Mouse (Mus musculus): ENCODE measurements around the gene Tgfbrap1.
"Not testable (repeated sequence)": the region's sequence is repeated elsewhere in the genome, so short reads cannot be mapped to it uniquely, and the experiment has no call there.

The Tgfbrap1 gene

DNA sequence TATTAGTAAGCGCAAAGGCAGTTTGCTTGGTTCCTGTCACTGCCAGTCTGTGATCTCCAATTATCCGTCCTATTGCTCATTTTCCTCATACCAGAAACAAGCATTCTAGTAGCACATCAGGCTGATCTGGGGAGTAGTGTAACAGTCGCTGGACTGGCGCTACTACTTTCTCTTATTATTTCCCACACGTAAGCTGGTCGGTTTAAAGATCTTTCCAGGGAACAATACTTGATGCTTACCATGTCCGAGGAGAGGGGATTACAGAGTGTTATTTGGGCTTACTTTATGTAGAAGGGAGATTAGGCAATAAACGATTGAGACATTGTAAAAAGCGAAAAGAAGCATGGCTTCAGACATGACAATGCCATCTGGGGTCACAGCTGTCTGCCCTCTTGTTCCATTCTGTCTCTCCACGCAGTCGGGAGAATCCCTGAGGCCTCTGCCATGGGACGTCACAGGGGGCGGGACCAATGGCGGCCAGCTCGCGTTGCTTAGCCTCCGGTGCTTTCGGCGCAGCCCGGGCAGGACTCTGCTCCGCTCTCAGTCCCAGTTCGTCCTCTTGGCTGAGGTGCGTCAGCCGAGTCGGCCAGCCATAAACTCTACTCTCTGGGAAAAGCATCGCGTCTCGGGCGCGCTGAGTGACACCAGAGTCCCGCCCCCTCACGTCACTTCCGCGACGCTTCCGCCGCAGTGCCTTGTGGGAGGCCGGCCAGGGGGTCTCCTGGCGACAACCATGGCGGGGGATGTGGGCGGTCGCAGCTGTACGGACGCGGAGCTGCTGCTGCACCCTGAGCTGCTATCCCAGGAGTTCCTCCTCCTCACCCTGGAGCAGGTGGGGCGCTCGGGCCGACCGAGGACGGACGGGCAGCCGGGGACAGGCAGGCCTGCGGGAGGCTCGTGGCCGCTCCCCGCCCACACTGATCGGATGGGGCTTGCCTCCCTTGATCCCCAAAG lies at the start of gene Tgfbrap1, which contains the start of gene AI597479:
TSS of gene Tgfbrap1 (minus strand) at position 607 of the 954 bp plus-strand sequence.
TSS of gene AI597479 (plus strand) at position 680 of the 954 bp plus-strand sequence.
- DNase-seq (ENCODE audit: low read depth in 2 of 2, low spot score in 2 of 2) = peak; percentile 84 to 88

GRCm38 (mm10) chr1:43147474-43147873 lies 49.0 kb upstream of the Tgfbrap1 start:
- no peak for DNase-seq (ENCODE audit: low read depth in 2 of 2, low spot score in 2 of 2)

DNA sequence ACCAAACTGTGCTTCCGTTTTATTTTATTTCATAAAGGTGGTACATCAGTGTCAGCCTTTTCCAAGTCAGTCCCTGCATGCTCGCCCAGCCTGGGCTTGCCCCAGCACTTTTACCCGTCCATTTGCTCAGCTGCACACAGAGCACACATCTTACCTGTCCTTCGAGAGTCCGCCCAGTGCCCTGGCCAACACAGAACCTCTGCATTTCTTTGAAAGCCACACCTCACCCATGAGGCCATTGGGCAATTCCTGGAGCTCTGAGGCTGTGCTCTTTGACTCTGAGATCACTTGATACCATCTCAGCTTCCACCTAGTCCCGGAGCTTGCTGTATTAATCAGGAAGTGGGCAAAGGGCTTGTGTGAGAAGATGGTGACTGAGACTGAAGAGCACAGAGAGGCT lies 47.0 kb upstream of the Tgfbrap1 start:
- DNase-seq (ENCODE audit: low read depth in 2 of 2, low spot score in 2 of 2) = no peak

GRCm38 (mm10) chr1:43144338-43144906 lies 46.0 kb upstream of the Tgfbrap1 start:
- DNase-seq (ENCODE audit: low read depth in 2 of 2, low spot score in 2 of 2) = no peak

GRCm38 (mm10) chr1:43143791-43144190 lies 45.4 kb upstream of the Tgfbrap1 start:
- DNase-seq (ENCODE audit: low read depth in 2 of 2, low spot score in 2 of 2) = no peak

DNA sequence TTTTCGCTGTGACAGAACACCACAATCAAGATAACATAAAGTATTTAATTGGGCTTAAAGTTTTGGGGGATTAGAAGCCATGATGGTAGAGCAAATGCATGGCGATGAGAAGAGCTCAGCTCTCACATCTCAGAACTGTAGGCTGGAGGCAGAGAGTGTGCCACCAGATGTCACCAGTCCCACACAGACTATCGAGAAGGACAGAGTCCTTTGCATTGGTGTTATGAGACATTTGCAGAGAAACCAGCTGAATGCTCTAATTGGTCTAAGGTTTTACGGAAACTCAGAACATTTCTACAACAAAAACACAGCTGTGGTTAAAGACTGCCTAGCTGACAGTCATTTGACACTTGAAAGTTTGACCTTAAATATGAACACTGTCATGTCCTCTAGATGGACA lies 44.8 kb upstream of the Tgfbrap1 start:
- DNase-seq (ENCODE audit: low read depth in 2 of 2, low spot score in 2 of 2) = no peak

DNA sequence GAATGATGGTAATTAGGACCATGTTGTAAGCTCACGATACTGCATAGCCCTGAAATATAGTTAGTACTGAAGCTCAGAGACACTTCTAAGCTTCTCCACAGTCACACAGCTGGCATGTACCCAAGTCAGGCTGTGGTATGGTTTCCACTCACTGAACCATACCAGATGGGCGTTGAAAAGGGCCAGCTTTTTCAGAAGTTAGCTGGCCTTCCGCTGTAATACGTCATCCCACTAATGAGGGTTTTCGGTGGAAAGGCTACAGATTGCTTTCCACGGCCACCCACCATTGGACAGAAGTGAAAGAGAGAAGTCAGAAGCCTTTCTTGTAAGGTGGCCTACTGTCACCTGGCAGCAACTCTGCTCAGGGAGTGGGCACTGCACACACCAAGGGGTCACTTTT lies 44.4 kb upstream of the Tgfbrap1 start:
- DNase-seq (ENCODE audit: low read depth in 2 of 2, low spot score in 2 of 2) = no peak

DNA sequence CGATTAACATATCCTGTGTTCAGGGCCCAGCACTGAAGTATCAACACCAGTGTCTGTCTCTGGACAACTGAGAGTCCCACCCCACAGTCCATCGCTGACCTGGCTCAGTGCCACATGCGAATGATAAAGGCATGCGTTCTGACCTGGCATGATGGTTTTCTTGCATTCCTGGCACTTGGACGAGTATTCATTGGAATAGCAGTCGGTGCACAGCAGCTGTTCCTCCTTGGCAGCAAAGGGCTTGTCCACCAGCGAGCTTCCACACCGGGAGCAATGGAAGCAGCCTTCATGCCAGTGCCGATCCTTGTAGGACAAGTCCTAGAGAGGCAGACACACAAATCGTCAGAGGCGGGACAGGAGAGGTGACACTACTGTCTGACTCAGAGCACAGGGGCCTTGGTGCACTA lies 43.1 kb upstream of the Tgfbrap1 start:
- no peak for DNase-seq (ENCODE audit: low read depth in 2 of 2, low spot score in 2 of 2)

DNA sequence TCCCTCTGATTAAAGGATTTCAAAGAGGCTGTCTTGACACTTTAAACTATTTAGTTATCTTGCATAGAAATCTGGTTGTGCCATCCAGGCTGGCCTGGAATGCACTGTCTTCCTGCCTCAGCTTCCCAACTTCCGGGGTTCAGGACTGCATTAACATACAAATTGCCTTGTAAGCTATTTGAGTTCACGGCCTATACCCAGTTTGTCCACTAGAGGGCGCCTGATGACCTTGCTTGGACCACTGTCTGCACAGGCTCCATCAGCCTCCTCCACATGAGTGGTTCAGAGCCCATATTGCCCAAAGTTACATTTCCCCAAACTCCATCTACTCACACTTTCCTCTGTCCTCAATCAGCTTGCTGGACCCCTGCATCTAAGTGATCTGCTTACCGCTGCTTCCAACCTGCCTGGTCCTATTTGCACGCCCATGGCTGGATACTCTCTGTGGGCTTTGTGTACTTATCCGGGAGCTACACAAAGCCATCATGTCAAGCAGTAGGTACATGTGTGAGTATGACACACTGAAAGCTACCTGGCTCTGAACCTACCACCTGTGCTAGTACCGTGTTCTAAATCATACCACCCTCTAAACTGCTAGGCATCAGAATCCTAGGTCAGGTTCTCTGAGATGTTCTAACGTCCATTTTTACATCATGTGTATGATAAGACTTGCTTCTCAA lies 41.3 kb upstream of the Tgfbrap1 start:
- DNase-seq (ENCODE audit: low read depth in 2 of 2, low spot score in 2 of 2) = peak; percentile 79 to 82

DNA sequence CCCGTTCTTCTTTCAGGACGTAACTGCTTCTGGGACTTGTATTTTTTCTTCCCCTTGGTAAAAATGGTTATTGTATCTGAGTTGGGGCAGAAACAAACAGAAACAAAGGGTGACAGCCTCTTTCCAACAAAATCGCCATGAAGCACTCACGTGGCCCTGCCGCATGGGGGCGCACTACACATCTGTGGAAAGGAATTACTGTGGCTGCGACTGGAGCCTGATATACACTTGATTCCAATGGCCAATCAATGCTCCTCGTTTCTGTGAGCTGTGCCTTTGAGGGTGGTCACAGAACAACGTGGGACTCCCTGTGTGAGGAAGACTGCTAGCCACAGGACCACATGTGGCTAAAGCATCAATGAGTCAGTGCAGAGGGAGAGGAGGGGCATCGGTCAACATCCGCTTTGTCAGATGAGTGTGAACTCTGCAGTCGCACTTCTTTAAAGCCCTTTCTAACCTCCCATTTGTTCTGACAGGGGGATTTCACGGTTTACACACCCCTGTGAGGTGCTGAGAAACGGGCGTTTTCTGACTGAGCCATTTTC lies 39.9 kb upstream of the Tgfbrap1 start:
- no peak for DNase-seq (ENCODE audit: low read depth in 2 of 2, low spot score in 2 of 2)

DNA sequence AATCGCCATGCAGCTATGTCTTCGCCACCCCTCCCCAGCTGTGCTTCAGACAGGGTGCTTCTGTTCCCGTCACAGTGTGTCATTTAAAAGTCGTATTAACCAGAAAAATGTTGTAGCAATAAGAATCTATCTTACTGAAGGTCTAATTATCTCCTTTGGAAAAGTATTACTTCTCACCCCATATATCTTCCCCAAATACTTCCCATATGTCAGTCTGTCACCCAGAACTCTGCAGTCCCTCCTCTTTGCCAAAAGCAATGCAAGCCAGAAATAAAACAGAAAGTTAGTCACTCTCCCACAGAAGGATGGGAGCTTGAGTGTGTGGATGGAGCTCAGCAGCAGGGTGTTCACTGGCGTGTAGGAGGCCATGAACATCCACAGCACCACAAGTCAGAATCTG lies 38.9 kb upstream of the Tgfbrap1 start:
- no peak for DNase-seq (ENCODE audit: low read depth in 2 of 2, low spot score in 2 of 2)

DNA sequence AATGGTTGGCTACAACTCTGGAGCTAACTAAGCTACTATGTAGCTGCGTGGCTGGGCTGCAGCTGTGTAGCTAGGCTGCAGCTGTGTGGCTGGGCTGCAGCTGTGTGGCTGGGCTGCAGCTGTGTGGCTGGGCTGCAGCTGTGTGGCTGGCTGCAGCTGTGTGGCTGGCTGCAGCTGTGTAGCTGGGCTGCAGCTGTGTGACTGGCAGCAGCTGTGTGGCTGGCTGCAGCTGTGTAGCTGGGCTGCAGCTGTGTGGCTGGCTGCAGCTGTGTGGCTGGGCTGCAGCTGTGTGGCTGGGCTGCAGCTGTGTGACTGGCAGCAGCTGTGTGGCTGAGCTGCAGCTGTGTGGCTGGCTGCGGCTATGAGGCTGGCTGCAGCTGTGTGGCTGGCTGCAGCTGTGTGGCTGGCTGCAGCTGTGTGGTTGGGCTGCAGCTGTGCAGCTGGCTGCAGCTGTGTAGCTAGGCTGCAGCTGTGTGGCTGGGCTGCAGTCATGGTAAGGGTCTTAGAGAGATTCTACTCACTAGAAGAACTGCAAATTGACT lies 38.1 kb upstream of the Tgfbrap1 start:
- not testable (repeated sequence) for DNase-seq (ENCODE audit: low read depth in 2 of 2, low spot score in 2 of 2)

GRCm38 (mm10) chr1:43131591-43131990 lies 33.2 kb upstream of the Tgfbrap1 start:
- no peak for DNase-seq (ENCODE audit: low read depth in 2 of 2, low spot score in 2 of 2)

DNA sequence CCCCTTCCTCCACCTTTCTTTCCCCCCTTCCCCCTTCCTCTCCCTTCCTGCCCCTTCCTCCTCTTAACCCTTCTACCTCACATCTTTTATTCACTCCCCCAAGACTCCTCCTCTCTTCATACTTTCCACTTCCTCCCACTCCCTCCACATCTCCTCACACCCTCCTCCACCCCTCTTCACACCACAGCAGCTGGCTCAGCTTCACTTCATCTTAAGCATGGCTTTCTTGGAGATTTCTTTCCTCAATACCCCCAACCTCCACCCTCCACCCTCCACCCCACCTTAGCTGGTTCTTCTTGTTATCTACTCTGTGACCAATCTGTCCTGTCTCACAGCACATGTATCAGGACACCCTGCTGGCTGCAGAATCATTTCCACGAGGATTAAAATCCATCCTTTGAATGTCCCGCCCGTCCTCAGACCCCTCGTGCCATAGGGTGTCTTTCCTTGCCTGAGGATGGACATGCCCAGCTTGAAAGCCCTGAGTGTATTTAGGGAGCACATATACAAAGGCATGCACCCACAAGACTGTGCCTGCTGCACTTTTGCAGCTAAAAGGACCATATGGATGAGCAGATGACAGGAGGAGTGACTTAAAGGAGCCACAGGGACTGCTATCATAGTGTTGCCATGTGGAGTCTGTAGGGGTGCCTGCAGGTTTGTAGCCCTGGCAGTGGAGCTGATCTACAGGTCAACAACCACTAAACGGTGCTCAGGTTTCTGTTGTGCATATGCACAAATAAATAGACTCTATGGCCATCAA lies 32.0 kb upstream of the Tgfbrap1 start:
- DNase-seq (ENCODE audit: low read depth in 2 of 2, low spot score in 2 of 2) = no peak

DNA sequence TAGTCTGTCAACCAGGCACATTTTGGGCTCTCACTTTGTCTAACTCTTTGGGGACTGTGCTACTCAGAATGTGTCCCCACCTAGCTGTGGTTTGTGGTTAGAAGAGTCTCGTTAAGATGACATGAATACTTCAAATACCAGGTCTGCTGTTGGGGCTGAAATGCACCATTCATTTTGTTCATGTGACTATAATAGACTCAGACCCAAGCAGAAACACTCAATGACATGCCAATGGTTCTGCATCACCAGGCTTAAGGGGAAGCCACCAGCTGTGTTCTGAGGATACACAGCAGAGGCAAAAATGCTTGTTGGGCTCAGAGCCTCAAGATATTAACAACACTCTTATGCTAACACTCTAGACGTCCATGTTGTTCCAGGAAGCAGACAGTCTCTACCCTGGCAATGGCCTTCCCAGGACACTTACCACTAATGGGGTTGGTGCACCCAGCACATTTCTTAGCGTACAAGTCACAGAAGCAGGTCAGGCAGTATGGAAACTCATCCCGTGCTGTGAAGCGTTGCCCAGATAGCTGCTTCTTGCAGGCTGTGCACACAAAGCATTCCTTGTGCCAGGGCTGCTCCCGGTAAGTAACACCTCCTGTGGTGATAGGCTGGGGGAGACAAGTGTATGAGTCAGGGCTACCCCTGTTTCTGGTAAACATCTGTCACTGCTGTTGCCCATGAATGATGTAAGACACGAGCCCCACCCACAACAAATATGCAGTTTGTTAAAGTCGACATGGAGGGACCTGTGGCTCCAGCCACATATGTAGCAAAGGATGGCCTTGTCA lies 29.6 kb upstream of the Tgfbrap1 start:
- no peak for DNase-seq (ENCODE audit: low read depth in 2 of 2, low spot score in 2 of 2)

GRCm38 (mm10) chr1:43127196-43127595 lies 28.8 kb upstream of the Tgfbrap1 start:
- no peak for DNase-seq (ENCODE audit: low read depth in 2 of 2, low spot score in 2 of 2)

DNA sequence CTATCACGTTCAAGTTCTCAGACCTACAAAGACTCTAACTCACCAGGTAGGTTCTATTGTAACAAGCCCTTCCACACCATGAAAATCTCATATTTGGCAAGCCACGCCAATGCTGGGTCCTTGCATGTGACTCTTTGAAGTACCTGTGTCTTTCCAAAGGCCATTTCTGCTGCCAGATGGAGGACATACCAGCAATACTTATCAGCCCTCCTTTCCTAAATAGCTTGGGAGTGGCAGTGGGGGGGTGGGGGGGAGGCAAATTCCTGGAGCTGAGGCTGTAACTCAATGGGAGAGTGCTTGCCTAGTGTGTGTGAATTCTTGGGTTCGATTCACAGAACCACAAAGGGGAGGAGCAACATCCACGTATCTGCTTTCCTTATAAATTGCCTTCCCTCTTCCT lies 26.3 kb upstream of the Tgfbrap1 start:
- no peak for DNase-seq (ENCODE audit: low read depth in 2 of 2, low spot score in 2 of 2)

- no peak for DNase-seq (ENCODE audit: low read depth in 2 of 2, low spot score in 2 of 2)
Measured at GRCm38 (mm10) chr1:43122616-43123015, 24.2 kb upstream of the Tgfbrap1 start.

DNA sequence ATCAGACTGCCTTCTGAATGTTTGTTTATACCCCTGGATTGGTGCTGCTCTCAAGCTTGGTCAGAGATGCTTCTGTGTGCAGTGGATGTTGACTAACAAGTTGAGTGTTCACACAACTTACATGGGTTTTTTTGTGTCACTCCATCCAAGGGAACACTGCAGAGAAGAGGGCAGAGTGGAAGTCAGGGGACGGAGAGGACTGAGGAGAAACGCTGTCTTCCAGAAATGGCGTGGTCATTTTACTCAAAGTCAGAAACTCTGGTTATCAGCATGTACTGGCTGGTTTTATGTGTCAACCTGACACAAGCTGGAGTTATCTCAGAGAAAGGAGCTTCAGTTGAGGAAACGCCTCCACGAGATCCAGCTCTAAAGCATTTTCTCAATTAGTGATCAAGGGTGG lies 22.5 kb upstream of the Tgfbrap1 start:
- no peak for DNase-seq (ENCODE audit: low read depth in 2 of 2, low spot score in 2 of 2)

DNA sequence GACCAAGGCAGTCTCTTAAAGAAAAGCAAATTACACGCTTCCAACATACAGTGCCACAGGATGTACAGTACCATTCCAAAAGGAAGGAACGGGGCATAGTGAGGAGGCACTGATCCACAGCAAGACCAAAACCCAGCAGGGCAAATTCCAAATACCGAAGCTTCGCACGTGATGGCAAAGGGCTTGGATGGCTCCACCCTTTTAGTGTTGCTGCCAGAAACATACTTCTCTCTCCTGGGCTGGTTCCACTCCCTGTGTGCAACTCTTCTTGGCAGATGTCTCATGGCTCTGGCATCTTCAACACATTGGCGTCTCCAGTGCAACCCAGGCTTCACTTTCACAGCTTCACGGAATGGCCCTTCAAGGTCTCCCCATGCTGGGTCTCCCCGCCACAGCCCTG lies 19.0 kb upstream of the Tgfbrap1 start:
- no peak for DNase-seq (ENCODE audit: low read depth in 2 of 2, low spot score in 2 of 2)
